Mouse (Mus musculus) kidney, adult 2 months (tissue): ENCODE measurements around the gene Kcnh6.

Experiments
- CTCF ChIP-seq: fragments of 200-500 bp; conservative IDR thresholded peaks from 2 replicates; pipeline ENCODE4 v1.5.1; 2011; ENCODE audit warnings: low read depth, mild to moderate bottlenecking, control low read depth, low read length, moderate library complexity, mixed read lengths; ENCODE audit not compliant: insufficient read depth, insufficient read length
- POLR2A ChIP-seq: fragments of 200-500 bp; IDR thresholded peaks from one replicate; pipeline ENCODE4 v1.6.1; 2011; ENCODE audit warnings: low read depth, low read length, control low read depth

GRCm38 (mm10) chr11:105966288-105966687 is 41.6 kb upstream of the Kcnh6 start:
- no peak for TF ChIP-seq CTCF
- no peak for TF ChIP-seq POLR2A
